Mouse (Mus musculus): ENCODE data around the gene Pgbd5.

- TF ChIP-seq CTCF (IDR thresholded peaks at IDR 0.05; ENCODE audit: insufficient read depth, low read depth, low read length) (no peak), POLR2A (IDR thresholded peaks at IDR 0.05; ENCODE audit: insufficient read depth, low read depth, low read length) (no peak)
Observed at GRCm38 (mm10) chr8:124483356-124484115, 44.1 kb upstream of the Pgbd5 start.

All from olfactory bulb, adult 2 months (tissue).